Mouse (Mus musculus): Measurements from ENCODE around the gene Mlh1. TPM values are rescaled to one million over a fixed set of nuclear protein-coding genes. Genes with fewer than 3 reads are reported as not detected.

Gene Mlh1
- polyA plus RNA-seq, 1 experiment = 11.4 TPM

DNA sequence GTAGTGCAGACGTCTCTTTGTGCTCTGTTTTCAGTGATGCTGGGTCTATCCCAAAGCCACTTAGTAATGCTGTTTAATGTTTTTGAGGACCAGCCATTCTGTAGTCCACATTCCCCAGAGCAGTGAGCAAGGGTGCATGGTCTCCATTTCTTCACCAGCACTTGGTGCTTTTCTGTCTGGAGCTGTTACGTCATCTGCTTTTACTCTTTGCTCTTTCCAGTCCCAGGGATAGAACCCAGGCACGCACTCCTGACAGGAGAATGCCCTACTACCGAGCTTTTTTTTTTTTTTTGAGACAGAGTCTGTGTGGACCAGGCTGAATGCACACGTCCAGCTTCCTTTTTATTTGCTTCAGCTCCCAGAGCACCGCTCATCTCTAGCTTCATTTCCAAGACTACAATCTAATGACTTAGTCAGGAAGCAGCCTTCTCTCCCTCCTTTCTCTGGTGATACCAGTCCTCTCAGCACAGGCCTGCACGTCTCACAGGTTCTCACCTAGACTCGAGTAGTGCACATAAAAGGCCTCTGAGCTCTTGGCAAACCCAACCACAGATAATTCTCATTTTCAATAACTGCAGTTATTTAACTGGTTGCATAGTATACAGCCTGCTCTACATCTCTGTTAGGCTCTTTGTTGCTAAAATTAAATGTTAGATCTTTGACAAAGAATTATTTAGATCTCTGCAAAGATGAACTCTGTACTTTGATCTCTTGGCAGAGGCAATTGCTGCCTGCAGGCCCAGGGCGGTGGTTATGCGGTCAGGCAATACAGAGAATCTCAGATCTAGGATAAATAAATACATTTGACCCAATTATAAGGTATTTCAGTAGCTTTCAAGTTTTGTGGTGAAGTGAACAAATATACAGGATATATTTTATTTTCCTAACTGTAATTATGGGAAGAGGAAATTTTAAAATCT, 60.2 kb downstream of the Mlh1 start:
- Histone ChIP-seq H3K4me2 (ENCODE audit: low read depth) (no peak overlapping the region), H3K27me3 (ENCODE audit: control insufficient read depth, insufficient read depth, insufficient read length) (no peaks in the 10 kb centered on the region), H3K4me3 (no peak overlapping the region), H3K36me3 (ENCODE audit: control insufficient read depth, insufficient read depth) (peaks cover 6% of the 10 kb centered on the region), H3K79me2 (ENCODE audit: control insufficient read depth, insufficient read depth) (no peaks in the 10 kb centered on the region), H3ac (ENCODE audit: control insufficient read depth, insufficient read length) (no peak overlapping the region)
- no peak for TF ChIP-seq TCF3 (IDR thresholded peaks at IDR 0.05; ENCODE audit: insufficient read length, low read depth)
- no peak for TF ChIP-seq REST (IDR thresholded peaks at IDR 0.05; ENCODE audit: insufficient read depth, insufficient read length)
- TF ChIP-seq MYOD1 (IDR thresholded peaks at IDR 0.05; ENCODE audit: control insufficient read depth in 1 of 3, insufficient read length in 2 of 3, low read depth in 2 of 3) = no peak
- no peak for TF ChIP-seq TCF12 (IDR thresholded peaks at IDR 0.05; ENCODE audit: insufficient read depth, poor library complexity, severe bottlenecking)
- no peak for TF ChIP-seq MAX (IDR thresholded peaks at IDR 0.05; ENCODE audit: low read depth)
- no peak for TF ChIP-seq CEBPB (IDR thresholded peaks at IDR 0.05; ENCODE audit: insufficient read depth, poor library complexity, severe bottlenecking)
- TF ChIP-seq USF1 (IDR thresholded peaks at IDR 0.05; ENCODE audit: low read depth) = no peak
- no peak for TF ChIP-seq POLR2AphosphoS2 (IDR thresholded peaks at IDR 0.05; ENCODE audit: insufficient read length, low read depth)
- TF ChIP-seq SRF (IDR thresholded peaks at IDR 0.05; ENCODE audit: control insufficient read depth, insufficient read length, low read depth) = no peak
- TF ChIP-seq MYOG (IDR thresholded peaks at IDR 0.05; ENCODE audit: control insufficient read depth in 1 of 3, insufficient read depth in 1 of 3, insufficient read length in 2 of 3, low read depth in 2 of 3) = no peak
- TF ChIP-seq POLR2A (IDR thresholded peaks at IDR 0.05; ENCODE audit: insufficient read length, low read depth) = no peak
- TF ChIP-seq E2F4 (IDR thresholded peaks at IDR 0.05; ENCODE audit: insufficient read depth) = no peak

GRCm38 (mm10) chr9:111210412-111210811, 61.2 kb downstream of the Mlh1 start:
- Histone ChIP-seq H3K4me2 (ENCODE audit: low read depth) (no peak overlapping the region), H3K36me3 (ENCODE audit: control insufficient read depth, insufficient read depth) (peaks cover 6% of the 10 kb centered on the region), H3K79me2 (ENCODE audit: control insufficient read depth, insufficient read depth) (no peaks in the 10 kb centered on the region), H3K4me3 (no peak overlapping the region), H3ac (ENCODE audit: control insufficient read depth, insufficient read length) (no peak overlapping the region), H3K27me3 (ENCODE audit: control insufficient read depth, insufficient read depth, insufficient read length) (no peaks in the 10 kb centered on the region)
- no peak for TF ChIP-seq MYOD1 (IDR thresholded peaks at IDR 0.05; ENCODE audit: control insufficient read depth in 1 of 3, insufficient read length in 2 of 3, low read depth in 2 of 3)
- no peak for TF ChIP-seq USF1 (IDR thresholded peaks at IDR 0.05; ENCODE audit: low read depth)
- TF ChIP-seq E2F4 (IDR thresholded peaks at IDR 0.05; ENCODE audit: insufficient read depth) = no peak
- no peak for TF ChIP-seq REST (IDR thresholded peaks at IDR 0.05; ENCODE audit: insufficient read depth, insufficient read length)
- no peak for TF ChIP-seq POLR2A (IDR thresholded peaks at IDR 0.05; ENCODE audit: insufficient read length, low read depth)
- no peak for TF ChIP-seq CEBPB (IDR thresholded peaks at IDR 0.05; ENCODE audit: insufficient read depth, poor library complexity, severe bottlenecking)
- no peak for TF ChIP-seq TCF12 (IDR thresholded peaks at IDR 0.05; ENCODE audit: insufficient read depth, poor library complexity, severe bottlenecking)
- no peak for TF ChIP-seq MYOG (IDR thresholded peaks at IDR 0.05; ENCODE audit: control insufficient read depth in 1 of 3, insufficient read depth in 1 of 3, insufficient read length in 2 of 3, low read depth in 2 of 3)
- no peak for TF ChIP-seq SRF (IDR thresholded peaks at IDR 0.05; ENCODE audit: control insufficient read depth, insufficient read length, low read depth)
- no peak for TF ChIP-seq POLR2AphosphoS2 (IDR thresholded peaks at IDR 0.05; ENCODE audit: insufficient read length, low read depth)
- no peak for TF ChIP-seq TCF3 (IDR thresholded peaks at IDR 0.05; ENCODE audit: insufficient read length, low read depth)
- TF ChIP-seq MAX (IDR thresholded peaks at IDR 0.05; ENCODE audit: low read depth) = no peak

- Histone ChIP-seq H3K36me3 (ENCODE audit: control insufficient read depth, insufficient read depth) (no peaks in the 10 kb centered on the region), H3K4me2 (ENCODE audit: low read depth) (no peak overlapping the region), H3ac (ENCODE audit: control insufficient read depth, insufficient read length) (no peak overlapping the region), H3K79me2 (ENCODE audit: control insufficient read depth, insufficient read depth) (no peaks in the 10 kb centered on the region), H3K27me3 (ENCODE audit: control insufficient read depth, insufficient read depth, insufficient read length) (no peaks in the 10 kb centered on the region), H3K4me3 (no peak overlapping the region)
- TF ChIP-seq CEBPB (IDR thresholded peaks at IDR 0.05; ENCODE audit: insufficient read depth, poor library complexity, severe bottlenecking) (no peak), TCF12 (IDR thresholded peaks at IDR 0.05; ENCODE audit: insufficient read depth, poor library complexity, severe bottlenecking) (no peak), REST (IDR thresholded peaks at IDR 0.05; ENCODE audit: insufficient read depth, insufficient read length) (no peak), MYOD1 (IDR thresholded peaks at IDR 0.05; ENCODE audit: control insufficient read depth in 1 of 3, insufficient read length in 2 of 3, low read depth in 2 of 3) (no peak), MAX (IDR thresholded peaks at IDR 0.05; ENCODE audit: low read depth) (no peak), SRF (IDR thresholded peaks at IDR 0.05; ENCODE audit: control insufficient read depth, insufficient read length, low read depth) (no peak), MYOG (IDR thresholded peaks at IDR 0.05; ENCODE audit: control insufficient read depth in 1 of 3, insufficient read depth in 1 of 3, insufficient read length in 2 of 3, low read depth in 2 of 3) (no peak), POLR2AphosphoS2 (IDR thresholded peaks at IDR 0.05; ENCODE audit: insufficient read length, low read depth) (no peak), TCF3 (IDR thresholded peaks at IDR 0.05; ENCODE audit: insufficient read length, low read depth) (no peak), USF1 (IDR thresholded peaks at IDR 0.05; ENCODE audit: low read depth) (no peak), POLR2A (IDR thresholded peaks at IDR 0.05; ENCODE audit: insufficient read length, low read depth) (no peak), E2F4 (IDR thresholded peaks at IDR 0.05; ENCODE audit: insufficient read depth) (no peak)
Measured at GRCm38 (mm10) chr9:111209158-111209699, 62.4 kb downstream of the Mlh1 start.

- H3K4me3 ChIP-seq = no peak overlapping the region
- TF ChIP-seq MYOD1 (IDR thresholded peaks at IDR 0.05; ENCODE audit: control insufficient read depth in 1 of 3, insufficient read length in 2 of 3, low read depth in 2 of 3) = no peak
- no peak for TF ChIP-seq SRF (IDR thresholded peaks at IDR 0.05; ENCODE audit: control insufficient read depth, insufficient read length, low read depth)
- TF ChIP-seq MYOG (IDR thresholded peaks at IDR 0.05; ENCODE audit: control insufficient read depth in 1 of 3, insufficient read depth in 1 of 3, insufficient read length in 2 of 3, low read depth in 2 of 3) = no peak
- TF ChIP-seq POLR2AphosphoS2 (IDR thresholded peaks at IDR 0.05; ENCODE audit: insufficient read length, low read depth) = no peak
- TF ChIP-seq POLR2A (IDR thresholded peaks at IDR 0.05; ENCODE audit: insufficient read length, low read depth) = no peak
- no peak for TF ChIP-seq CEBPB (IDR thresholded peaks at IDR 0.05; ENCODE audit: insufficient read depth, poor library complexity, severe bottlenecking)
- H3K27me3 ChIP-seq (ENCODE audit: control insufficient read depth, insufficient read depth, insufficient read length) = no peaks in the 10 kb centered on the region
- H3K79me2 ChIP-seq (ENCODE audit: control insufficient read depth, insufficient read depth) = no peaks in the 10 kb centered on the region
- no peaks in the 10 kb centered on the region for H3K36me3 ChIP-seq (ENCODE audit: control insufficient read depth, insufficient read depth)
- no peak overlapping the region for H3K4me2 ChIP-seq (ENCODE audit: low read depth)
- no peak overlapping the region for H3ac ChIP-seq (ENCODE audit: control insufficient read depth, insufficient read length)
Measured at GRCm38 (mm10) chr9:111208185-111208584, 63.4 kb downstream of the Mlh1 start.
